8 mouse cellular contexts compared by ENCODE assay signal in genomic region chr5:53355069-53355468, GRCm38 (mm10).
DNase-seq lines count a peak whose midpoint lies in the region; ATAC-seq and TF ChIP-seq lines count a peak whose summit lies in the region.

No protein-coding gene starts in this region.

- H3K4me1 ChIP-seq in hindbrain, embryonic 16.5 days (ENCODE audit: control insufficient read depth, insufficient read depth, low read depth, low read length) = no peaks in the 10 kb centered on the region

- H3K9ac ChIP-seq in hindbrain, embryonic 16.5 days (ENCODE audit: low read depth, low read length) = no peak overlapping the region

- no peak overlapping the region for H3K27ac ChIP-seq in hindbrain, embryonic 16.5 days (ENCODE audit: low read depth, low read length)

- peak; percentile 25 for DNase-seq in Patski (ENCODE audit: low read depth, low spot score)
- DNase-seq in cerebellum, postnatal 14 days = peak; percentile 89 to 91
- DNase-seq in gastrocnemius, adult 18-20 months (ENCODE audit: low spot score) = peak; percentile 84
- peak; percentile 70 for DNase-seq in left cerebral cortex, adult 11 months (ENCODE audit: low spot score)
- DNase-seq in lung, postnatal 4 days = peak; percentile 79 to 84
- peak; percentile 88 for DNase-seq in retina, postnatal 1 day
- peak; percentile 72 to 78 for DNase-seq in thymus, postnatal 36 days

- H3K27me3 ChIP-seq in Patski = no peaks in the 10 kb centered on the region
- no peaks in the 10 kb centered on the region; the same call in 1 of the 2 replicates for H3K27me3 ChIP-seq in hindbrain, embryonic 16.5 days (replicated peaks; ENCODE audit: control insufficient read depth, insufficient read depth, low read length)

- H3K4me2 ChIP-seq in hindbrain, embryonic 16.5 days (ENCODE audit: low read length) = peak overlapping the region; percentile 40; the same call in 1 of the 2 replicates

- POLR2A ChIA-PET in Patski (lab: Charles Lee) = interaction anchor here (0.9 kb wide), 1 partner anchor 310 kb away, joined by 3 read pairs; no protein-coding TSS in a partner anchor

- CTCF ChIA-PET in Patski (lab: Charles Lee) = interaction anchor here (0.7 to 3.2 kb wide), 12 partner anchors 20 to 303 kb away, joined by 3 to 15 read pairs (median 4); no protein-coding TSS in a partner anchor

- H3K4me3 ChIP-seq in hindbrain, embryonic 16.5 days (ENCODE audit: low read length) = no peak overlapping the region

- ATAC-seq in Patski = peak; percentile 63
- peak; percentile 93 for ATAC-seq in hindbrain, embryonic 16.5 days

- H3K36me3 ChIP-seq in hindbrain, embryonic 16.5 days (ENCODE audit: control insufficient read depth, insufficient read depth, low read length) = no peaks in the 10 kb centered on the region

- no peaks in the 10 kb centered on the region for H3K9me3 ChIP-seq in hindbrain, embryonic 16.5 days (ENCODE audit: control insufficient read depth, low read length)

- WGBS in hindbrain, embryonic 16.5 days = 0% methylated on average over 6 of the region's 6 CpGs

- TF ChIP-seq CTCF in Patski (IDR thresholded peaks at IDR 0.05) = peak; percentile 96

- in situ Hi-C loops in Patski (cut with MboI; ENCODE audit: low pct_unique_long_range_greater_than_20kb) = loop anchor here (5.0 to 10.0 kb wide), 2 partner anchors 237 to 280 kb away; no protein-coding TSS in a partner anchor

Comparison
In these comparisons a context has a peak if more than half of its experiments do, and no peak if none do; other contexts are left out.
1. DNase-seq: peak in every context shown above with its lines; median percentile 90 in cerebellum, postnatal 14 days; 88 in retina, postnatal 1 day; 84 in gastrocnemius, adult 18-20 months; 82 in lung, postnatal 4 days; 75 in thymus, postnatal 36 days; 70 in left cerebral cortex, adult 11 months; 25 in Patski.